Mouse (Mus musculus) brain, embryonic 18.5 days (tissue): Measurements from ENCODE around the gene Bmp4.

Source experiments
- DNase-seq: peaks from one replicate; pipeline ENCODE4 v3.0.0-alpha.2; 2012; ENCODE audit warnings: low read depth, low spot score

Gene Bmp4

DNA sequence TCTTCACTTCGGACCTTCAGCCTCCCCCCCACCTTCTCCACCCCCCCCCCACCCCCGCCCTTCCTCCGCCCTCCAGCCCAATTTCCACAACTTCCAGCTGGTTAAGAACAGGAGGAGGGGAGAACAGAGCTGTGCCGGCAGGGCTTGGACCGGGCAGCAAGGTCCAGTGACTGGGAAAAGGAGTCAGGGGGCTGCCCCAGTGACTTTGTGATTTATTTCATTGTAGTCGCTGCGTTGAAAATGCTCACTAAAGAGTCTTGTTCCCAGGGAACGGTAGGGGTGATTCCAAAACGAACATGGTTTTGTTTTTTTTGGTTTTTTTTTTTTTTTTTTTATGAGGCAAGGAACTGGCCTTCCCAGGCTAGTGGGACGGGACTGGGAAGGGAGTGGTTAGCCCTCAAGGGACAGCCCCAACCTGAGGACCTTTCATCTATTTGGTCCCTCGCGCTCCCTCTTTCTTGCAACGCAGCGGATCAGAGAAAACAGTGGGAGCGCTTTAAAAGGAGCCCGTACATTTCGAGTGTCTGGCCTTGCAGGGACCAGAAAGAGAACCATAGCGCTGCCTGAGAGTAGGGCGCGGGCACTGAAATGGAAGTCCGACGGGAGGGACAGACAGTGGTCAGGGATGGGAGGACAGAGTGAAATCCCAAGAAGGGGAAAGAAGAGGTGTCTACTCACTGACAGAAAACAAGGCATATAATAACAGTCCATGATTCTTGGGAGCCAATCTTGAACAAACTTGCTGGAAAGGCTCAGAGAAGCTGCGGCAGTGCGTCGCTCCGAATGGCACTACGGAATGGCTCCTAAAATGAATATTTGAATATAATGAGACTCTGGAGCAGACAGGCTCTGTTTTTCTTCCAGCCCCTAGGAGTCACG, 3.8 kb downstream of the Bmp4 start:
- no peak for DNase-seq

DNA sequence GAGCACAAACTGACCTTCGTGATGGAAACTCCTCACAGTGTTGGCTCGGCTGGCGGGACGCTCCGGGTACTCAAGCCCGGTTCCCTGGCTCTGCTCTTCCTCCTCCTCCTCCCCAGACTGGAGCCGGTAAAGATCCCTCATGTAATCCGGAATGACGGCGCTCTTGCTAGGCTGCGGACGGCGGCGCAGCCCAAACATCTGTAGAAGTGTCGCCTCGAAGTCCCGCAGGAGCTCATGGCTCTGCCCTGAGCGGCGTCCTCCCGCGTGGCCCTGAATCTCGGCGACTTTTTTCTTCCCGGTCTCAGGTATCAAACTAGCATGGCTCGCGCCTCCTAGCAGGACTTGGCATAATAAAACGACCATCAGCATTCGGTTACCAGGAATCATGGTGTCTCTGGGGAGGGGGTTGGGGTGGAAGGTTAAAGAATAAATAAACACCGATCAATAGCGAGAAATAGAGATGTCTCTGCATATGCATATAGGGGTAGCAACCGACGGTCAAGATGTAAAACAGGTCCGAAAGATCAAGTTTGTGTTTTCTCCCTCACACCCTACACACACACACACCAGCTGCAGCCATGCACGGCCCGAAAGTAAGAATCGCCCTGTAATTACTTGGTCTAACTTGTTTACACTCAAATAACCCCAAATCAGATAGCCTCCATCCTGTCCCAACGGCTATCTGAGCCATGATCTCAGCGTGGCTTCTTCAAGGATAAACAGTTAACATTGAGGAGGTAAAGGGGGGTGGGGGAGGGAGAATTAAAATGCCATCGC, 4.6 kb downstream of the Bmp4 start:
- no peak for DNase-seq

DNA sequence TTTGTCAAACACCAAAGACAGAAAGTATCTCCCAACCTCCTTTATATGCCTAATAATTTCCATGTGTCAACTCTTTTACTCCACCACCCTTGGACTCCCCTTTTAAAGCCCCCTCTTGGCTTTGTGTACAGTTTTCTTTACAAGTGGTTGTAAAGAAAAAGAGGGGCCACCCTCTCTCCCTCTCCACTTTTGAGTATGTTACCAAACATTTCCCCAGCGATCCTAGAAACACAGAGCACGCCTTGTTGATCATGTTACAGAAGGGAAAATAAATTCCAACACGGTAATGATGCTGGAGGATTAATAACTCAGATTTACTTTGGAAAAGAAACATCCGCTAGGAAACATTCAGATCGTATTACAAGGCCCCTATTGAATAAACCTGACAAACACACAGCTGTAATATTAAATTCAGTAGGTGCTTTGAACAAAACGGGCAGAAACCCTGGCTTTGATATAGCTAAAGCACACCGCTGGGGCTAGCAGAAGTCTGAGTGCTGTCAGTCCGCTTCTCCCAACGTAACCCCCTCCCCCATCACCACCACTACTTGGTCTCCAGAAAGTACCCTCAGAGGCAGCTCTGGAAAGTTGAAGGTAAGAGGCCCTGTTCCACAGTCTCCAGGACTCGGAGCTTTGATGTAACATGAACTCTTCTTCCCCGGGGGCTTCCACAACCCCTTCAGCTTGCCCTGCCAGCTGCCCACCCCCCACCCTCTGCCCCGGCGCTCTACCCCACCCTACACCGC, 5.3 kb downstream of the Bmp4 start:
- no peak for DNase-seq

DNA sequence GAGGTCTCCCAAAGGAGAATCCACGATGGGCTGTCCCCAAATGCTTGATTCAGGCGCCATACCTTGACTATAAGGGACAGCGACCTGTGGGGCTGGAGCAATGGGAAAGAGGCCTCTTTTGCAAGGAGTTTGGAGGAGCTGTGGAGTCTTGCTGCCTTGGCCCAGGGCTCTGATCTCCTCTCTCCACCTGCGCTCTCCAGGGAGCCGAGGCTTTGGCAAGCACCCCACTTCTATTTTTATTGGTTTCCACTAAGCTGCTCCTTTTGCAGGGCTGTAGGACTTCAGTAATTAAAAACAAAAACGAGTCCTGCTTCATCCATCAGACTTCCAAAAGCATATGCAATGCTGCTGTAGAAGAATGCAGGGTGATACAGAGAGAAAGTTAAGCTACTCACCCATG, 9.0 kb downstream of the Bmp4 start:
- DNase-seq: no peak

DNA sequence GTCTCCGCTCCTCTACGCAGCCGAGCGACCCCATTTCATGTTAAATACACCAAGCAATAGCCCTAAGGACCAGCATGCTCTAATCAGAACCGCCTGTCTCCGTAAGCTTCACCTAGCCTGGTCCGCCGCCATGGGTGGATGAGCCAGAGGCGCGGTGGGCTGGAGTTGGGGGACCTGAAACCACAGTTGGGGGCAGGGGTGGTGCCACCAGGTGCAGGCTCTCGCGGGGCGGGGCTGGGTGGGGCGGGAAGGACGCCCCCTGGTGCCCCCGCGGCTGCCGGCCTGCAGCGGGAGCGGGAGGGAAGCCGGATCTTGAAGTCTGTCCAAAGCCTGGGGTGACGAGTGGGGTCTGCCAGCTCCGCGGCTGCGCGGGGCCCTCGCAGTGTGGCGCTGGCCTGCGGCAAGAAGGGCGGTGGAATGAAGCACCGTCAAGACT, 10.2 kb downstream of the Bmp4 start:
- DNase-seq: no peak

DNA sequence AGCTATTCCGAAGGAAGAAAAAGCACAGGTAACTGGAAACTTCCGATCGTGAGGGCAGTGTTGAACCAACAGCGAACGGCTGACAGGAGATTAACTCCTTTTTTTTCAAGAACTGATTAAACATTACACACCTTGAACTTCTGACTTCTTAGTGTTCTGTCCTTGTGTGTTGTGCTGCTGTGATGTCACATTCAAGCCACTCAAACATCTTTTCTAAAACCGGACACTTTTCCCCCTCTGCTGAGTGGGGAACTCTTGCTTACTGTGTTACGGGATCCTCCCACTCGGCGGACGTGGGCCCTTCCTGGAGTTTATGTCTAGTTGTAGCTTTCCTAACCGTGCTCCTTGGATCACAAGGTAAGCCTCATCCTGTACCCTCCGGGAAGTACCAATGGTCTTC, 11.2 kb downstream of the Bmp4 start, which contains the start of gene Gm15217:
TSS of gene Gm15217 (plus strand) at position 130 of the 400 bp plus-strand sequence.
- no peak for DNase-seq

DNA sequence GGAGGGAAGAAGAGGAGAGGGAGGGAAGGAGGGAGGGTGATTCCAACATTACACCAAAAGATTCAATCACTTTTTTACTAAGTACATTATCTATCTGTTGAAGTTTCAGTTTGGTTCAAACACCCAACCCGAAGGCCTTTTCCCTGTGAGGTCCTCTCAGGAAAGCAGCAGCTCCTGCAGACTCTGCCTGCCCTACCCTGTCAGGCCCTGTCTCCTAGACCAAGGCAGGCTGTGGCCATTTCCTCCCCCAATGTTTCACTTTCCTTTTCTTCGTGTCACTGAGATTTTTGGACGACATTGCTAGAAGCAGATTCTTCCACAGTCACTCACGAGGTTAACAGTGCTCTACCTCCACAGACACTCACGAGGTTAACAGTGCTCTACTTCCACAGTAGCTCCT, 14.7 kb downstream of the Bmp4 start:
- no peak for DNase-seq

DNA sequence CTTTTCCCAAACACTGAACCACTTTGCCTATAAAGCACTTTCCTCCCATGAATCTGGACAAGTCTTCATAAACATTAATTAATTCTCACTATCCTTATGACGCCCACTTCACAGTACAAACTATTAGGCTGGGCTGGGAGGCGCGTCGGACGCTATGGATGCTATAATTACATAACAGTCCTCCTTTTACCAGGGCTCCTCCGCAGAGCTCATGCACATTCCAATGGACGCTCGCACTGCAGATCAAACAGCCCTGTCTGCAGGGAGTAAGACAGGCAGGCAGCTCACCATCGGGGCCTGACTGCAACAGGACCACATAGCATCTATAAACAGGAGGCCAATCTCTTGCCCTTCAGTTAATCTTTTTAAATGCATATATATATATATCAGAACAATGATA, 18.0 kb downstream of the Bmp4 start:
- DNase-seq: no peak

DNA sequence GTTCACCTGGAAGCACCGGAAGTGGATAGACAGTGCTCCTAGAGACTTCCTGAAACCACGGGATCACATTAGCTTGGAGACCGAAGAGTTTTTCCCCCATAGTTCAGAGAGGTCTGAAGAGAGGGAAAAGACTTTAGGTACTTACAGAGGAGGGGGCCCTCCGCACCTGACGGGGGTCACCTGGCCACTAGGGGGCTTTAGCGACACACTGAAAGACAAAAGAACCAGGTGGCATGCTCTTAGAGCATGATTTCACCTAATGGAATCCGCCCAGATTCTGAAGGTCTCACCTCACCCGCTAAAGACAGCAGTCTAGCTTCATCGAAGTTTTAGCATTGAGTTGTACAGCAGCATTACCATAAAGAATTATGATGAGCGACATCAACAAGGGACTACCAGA, 27.3 kb downstream of the Bmp4 start:
- DNase-seq: no peak

DNA sequence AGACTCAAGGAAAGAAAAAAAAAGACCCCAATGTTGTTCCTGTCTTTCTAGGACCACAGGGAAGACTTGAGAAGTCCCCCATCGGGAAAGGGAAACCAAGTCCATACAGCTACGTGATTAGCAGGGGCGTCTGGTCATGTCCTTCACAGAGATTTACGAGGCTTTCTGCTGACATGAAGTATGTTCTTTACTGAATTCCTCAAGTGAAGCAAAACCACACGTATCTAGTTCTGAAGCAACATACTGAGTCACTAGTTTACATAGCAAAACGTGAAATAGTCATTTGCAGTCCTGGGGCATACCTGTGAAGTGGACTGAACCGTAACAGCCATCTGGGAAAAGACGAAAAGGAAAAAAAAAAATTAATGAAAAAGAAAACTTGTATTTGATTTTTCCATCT, 32.8 kb downstream of the Bmp4 start:
- no peak for DNase-seq

DNA sequence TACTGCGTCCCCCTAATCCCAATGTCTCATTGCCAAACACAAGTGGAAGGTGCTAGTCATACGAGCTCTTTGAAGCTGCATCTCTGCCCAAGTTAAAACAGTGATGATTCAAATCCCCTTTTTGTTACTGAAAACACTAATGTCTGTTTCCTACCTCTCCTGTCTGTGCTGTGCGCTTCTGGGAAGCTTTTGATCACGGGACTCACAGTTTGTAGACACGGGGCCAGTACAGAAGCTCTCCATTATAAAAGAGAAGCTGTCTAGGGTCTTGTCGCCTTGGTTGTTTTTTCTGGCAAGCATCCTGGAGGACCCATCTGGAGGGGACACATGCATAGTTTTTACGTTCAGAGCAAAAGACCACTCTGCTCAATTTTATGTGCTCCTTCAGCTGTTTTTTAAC, 33.2 kb downstream of the Bmp4 start:
- no peak for DNase-seq

DNA sequence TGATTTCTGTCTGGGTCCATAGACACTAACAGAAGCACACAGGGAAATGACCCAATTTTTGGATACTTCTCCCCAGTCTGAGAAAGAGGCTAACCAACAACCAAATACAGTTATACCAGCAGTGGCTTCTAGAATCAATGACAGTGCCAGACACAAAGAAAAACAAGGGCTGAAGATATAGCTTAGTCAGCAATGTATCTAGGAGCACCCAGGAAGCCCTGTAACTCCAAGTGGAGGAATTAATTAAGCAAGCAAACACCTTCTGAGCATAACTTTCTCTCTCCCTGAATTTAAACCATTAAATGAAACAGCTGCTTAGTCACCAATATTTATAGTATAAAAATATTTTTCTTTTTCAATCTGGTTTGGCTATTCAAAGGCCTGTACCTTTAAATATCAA, 45.7 kb downstream of the Bmp4 start:
- no peak for DNase-seq

DNA sequence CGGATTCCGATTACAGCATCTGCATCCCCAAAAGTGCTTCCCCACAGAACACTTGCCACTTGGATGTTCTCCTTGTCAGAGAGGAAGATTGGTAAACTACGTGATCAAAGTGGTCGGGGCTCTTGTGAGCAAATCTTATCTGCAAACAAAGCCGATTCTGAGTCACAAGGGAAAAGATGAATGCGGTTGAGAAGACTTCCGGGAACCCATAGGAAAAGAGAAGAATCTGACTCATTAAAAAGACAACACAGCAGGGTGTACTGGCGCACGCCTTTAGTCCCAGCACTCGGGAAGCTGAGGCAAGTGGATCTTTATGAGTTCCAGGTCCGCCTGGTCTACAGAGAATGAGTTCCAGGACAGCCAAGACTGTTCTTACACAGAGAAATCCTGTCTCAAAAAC, 51.7 kb downstream of the Bmp4 start:
- no peak for DNase-seq
